Mouse (Mus musculus) olfactory bulb, adult 2 months (tissue): Measurements from ENCODE around the gene Cdt1. TPM values are rescaled to one million over a fixed set of nuclear protein-coding genes. Genes with fewer than 3 reads are reported as not detected.

ENCODE experiments used
- H3K27ac ChIP-seq: fragments of 200-500 bp; 2 replicates; pipeline ENCODE4 v1.5.1; 2012; ENCODE audit warnings: low read depth, low read length; ENCODE audit not compliant: insufficient read depth
- H3K4me1 ChIP-seq: fragments of 200-500 bp; 2 replicates; pipeline ENCODE4 v1.6.1; 2012; ENCODE audit warnings: low read length; ENCODE audit not compliant: control insufficient read depth, insufficient read depth
- H3K4me3 ChIP-seq: fragments of 200-500 bp; 2 replicates; pipeline ENCODE4 v1.5.1; 2012; ENCODE audit warnings: mild to moderate bottlenecking, low read depth, low read length, moderate library complexity; ENCODE audit not compliant: insufficient read depth
- CTCF ChIP-seq: fragments of 200-500 bp; IDR thresholded peaks from 2 replicates; pipeline ENCODE4 v1.5.1; 2012; ENCODE audit warnings: low read depth, mild to moderate bottlenecking, low read length, moderate library complexity; ENCODE audit not compliant: insufficient read depth
- POLR2A ChIP-seq: fragments of 200-500 bp; IDR thresholded peaks from 2 replicates; pipeline ENCODE4 v1.6.1; 2012; ENCODE audit warnings: mild to moderate bottlenecking, low read depth, low read length, moderate library complexity; ENCODE audit not compliant: insufficient read depth
- WGBS: fragments of 180-500 bp; shearing (Covaris S2); methylation state at CpG from one replicate; pipeline ENCODE4 v1.1.7; 2018; 5-methylcytosine and 5-hydroxymethylcytosine counted together
- polyA plus RNA-seq: library from polyadenylated mRNA; stranded (reverse); fragments of >200 nt; gene quantifications from 2 replicates; pipeline ENCODE4 v1.2.4, GENCODE M21; 2012; ENCODE audit warnings: low replicate concordance; ENCODE audit not compliant: missing spikeins, insufficient read depth, insufficient read length

The Cdt1 gene
- polyA plus RNA-seq, 1 experiment: not detected

GRCm38 (mm10) chr8:122620446-122620845, 52.6 kb downstream of the Cdt1 start:
- WGBS: 49% methylated on average over 5 of the region's 5 CpGs
- peaks cover 12% of the 10 kb centered on the region for H3K4me1 ChIP-seq
- TF ChIP-seq CTCF (no peak), POLR2A (no peak)
- no peak overlapping the region for H3K27ac ChIP-seq
- H3K4me3 ChIP-seq: no peak overlapping the region

- no peak within 1 kb of the TSS for H3K27ac ChIP-seq
- H3K4me3 ChIP-seq: no peak within 1 kb of the TSS
- H3K4me1 ChIP-seq: peaks cover 12% of the 10 kb centered on the region
- TF ChIP-seq POLR2A: no peak
- TF ChIP-seq CTCF: no peak
- 84% methylated on average over 6 of the region's 6 CpGs for WGBS
Observed at GRCm38 (mm10) chr8:122622727-122623126, 54.9 kb downstream of the Cdt1 start, which contains the start of gene Pabpn1l. Pabpn1l (minus strand) TSS chr8:122622739.

Other genes starting within 250 kb of the Cdt1 start
- gene Trhr2, start 207.3 kb upstream of the Cdt1 start, polyA plus RNA-seq: not detected in 2 replicates
- gene Zc3h18, start 191.4 kb upstream of the Cdt1 start, polyA plus RNA-seq: not detected in 2 replicates
- gene Il17c, start 146.0 kb upstream of the Cdt1 start, polyA plus RNA-seq: not detected in 2 replicates
- gene Cyba, start 135.1 kb upstream of the Cdt1 start, polyA plus RNA-seq: not detected in 2 replicates
- not detected in 2 replicates for gene Mvd, start 124.6 kb upstream of the Cdt1 start, polyA plus RNA-seq
- not detected in 2 replicates for gene Snai3, start 107.3 kb upstream of the Cdt1 start, polyA plus RNA-seq
- gene Rnf166, start 92.0 kb upstream of the Cdt1 start, polyA plus RNA-seq: not detected in 2 replicates
- gene Ctu2, start 91.9 kb upstream of the Cdt1 start, polyA plus RNA-seq: not detected in 2 replicates
- not detected in 2 replicates for gene Piezo1, start 16.7 kb upstream of the Cdt1 start, polyA plus RNA-seq
- gene Aprt, start 8.9 kb downstream of the Cdt1 start, polyA plus RNA-seq: not detected in 2 replicates
- gene Galns, start 43.4 kb downstream of the Cdt1 start, polyA plus RNA-seq: not detected in 2 replicates
- not detected in 2 replicates for gene Trappc2l, start 43.6 kb downstream of the Cdt1 start, polyA plus RNA-seq
- not detected in 2 replicates for gene Pabpn1l, start 54.7 kb downstream of the Cdt1 start, polyA plus RNA-seq
- gene Cbfa2t3, start 131.1 kb downstream of the Cdt1 start, polyA plus RNA-seq: not detected in 2 replicates
- not detected in 2 replicates for gene Acsf3, start 207.5 kb downstream of the Cdt1 start, polyA plus RNA-seq